Mouse (Mus musculus) MEL (cell line): ENCODE measurements around the gene Atpaf2. TPM values are rescaled to one million over a fixed set of nuclear protein-coding genes. Genes with fewer than 3 reads are reported as not detected.

ENCODE experiments used
- DNase-seq: peaks from one replicate; pipeline ENCODE4 v3.0.0; 2011; ENCODE audit warnings: low read depth, low spot score
- H3K27ac ChIP-seq: 2 replicates; pipeline ENCODE4 v1.5.1; 2012; ENCODE audit warnings: low read depth, mild to moderate bottlenecking, control low read depth, low read length, moderate library complexity; ENCODE audit not compliant: control insufficient read depth
- H3K27me3 ChIP-seq, 2 experiments: fragments of 150-350 bp in 1 of 2; sonication (generic) in 1 of 2; 2 replicates each; pipeline ENCODE4 v1.6.1; 2012; ENCODE audit warnings: low read length in 2 of 2, mild to moderate bottlenecking in 2 of 2, improper control_type of control experiment in 1 of 2, moderate library complexity in 1 of 2; ENCODE audit not compliant: insufficient read depth in 2 of 2, control insufficient read depth in 1 of 2
- H3K36me3 ChIP-seq, 2 experiments: 2 replicates each; pipeline ENCODE4 v1.6.1; 2012 to 2014; ENCODE audit warnings: low read length in 2 of 2, improper control_type of control experiment in 1 of 2, inconsistent platforms in 1 of 2, mild to moderate bottlenecking in 1 of 2; ENCODE audit not compliant: insufficient read depth in 2 of 2, control insufficient read depth in 1 of 2
- H3K4me1 ChIP-seq, 2 experiments: fragments of 150-350 bp in 1 of 2; sonication (generic) in 1 of 2; 2 replicates each; pipeline ENCODE4 v1.6.1; 2012; ENCODE audit warnings: low read length in 2 of 2, improper control_type of control experiment in 1 of 2, mild to moderate bottlenecking in 1 of 2; ENCODE audit not compliant: insufficient read depth in 2 of 2, control insufficient read depth in 1 of 2
- H3K4me3 ChIP-seq, 2 experiments: fragments of 150-350 bp in 1 of 2; sonication (generic) in 1 of 2; 2 replicates each; pipeline ENCODE4 v1.5.1; 2012; ENCODE audit warnings: low read depth in 2 of 2, low read length in 2 of 2, mild to moderate bottlenecking in 2 of 2, moderate library complexity in 2 of 2, control low read depth in 1 of 2, improper control_type of control experiment in 1 of 2; ENCODE audit not compliant: control insufficient read depth in 1 of 2, insufficient read depth in 1 of 2
- H3K79me2 ChIP-seq: 2 replicates; pipeline ENCODE4 v1.6.1; 2012; ENCODE audit warnings: mild to moderate bottlenecking, low read length, moderate library complexity; ENCODE audit not compliant: control insufficient read depth, poor library complexity, insufficient read depth
- H3K9ac ChIP-seq: 2 replicates; pipeline ENCODE4 v1.6.1; 2012; ENCODE audit warnings: low read depth, mild to moderate bottlenecking, control low read depth, low read length, moderate library complexity; ENCODE audit not compliant: control insufficient read depth, poor library complexity, severe bottlenecking
- H3K9me3 ChIP-seq: fragments of 150-350 bp; sonication (generic); replicated peaks from 2 replicates; pipeline ENCODE4 v1.6.1; 2012; ENCODE audit warnings: mild to moderate bottlenecking, low read length, improper control_type of control experiment, moderate library complexity; ENCODE audit not compliant: insufficient read depth
- CHD2 ChIP-seq: IDR thresholded peaks from 2 replicates; pipeline ENCODE4 v1.6.1; 2011; ENCODE audit warnings: low read length, improper control_type of control experiment
- E2F4 ChIP-seq: IDR thresholded peaks from 2 replicates; pipeline ENCODE4 v1.6.1; 2011; ENCODE audit warnings: low read depth, low read length, improper control_type of control experiment, borderline replicate concordance
- EP300 ChIP-seq, 2 experiments: IDR thresholded peaks; 2 replicates each; pipeline ENCODE4 v1.6.1; 2011; ENCODE audit warnings: improper control_type of control experiment in 2 of 2, low read length in 2 of 2, low read depth in 1 of 2, mild to moderate bottlenecking in 1 of 2
- ETS1 ChIP-seq: IDR thresholded peaks from 2 replicates; pipeline ENCODE4 v1.6.1; 2012; ENCODE audit warnings: low read depth, mild to moderate bottlenecking, inconsistent platforms, low read length, improper control_type of control experiment, moderate library complexity
- GABPA ChIP-seq: IDR thresholded peaks from 2 replicates; pipeline ENCODE4 v1.6.1; 2012; ENCODE audit warnings: low read depth, mild to moderate bottlenecking, inconsistent platforms, low read length, improper control_type of control experiment, moderate library complexity
- HCFC1 ChIP-seq: IDR thresholded peaks from 2 replicates; pipeline ENCODE4 v1.6.1; 2012; ENCODE audit warnings: low read depth, mild to moderate bottlenecking, inconsistent platforms, low read length, improper control_type of control experiment, moderate library complexity
- KAT2A ChIP-seq: conservative IDR thresholded peaks from 2 replicates; pipeline ENCODE4 v1.6.1; 2012; ENCODE audit warnings: low read depth, low read length, improper control_type of control experiment, inconsistent platforms
- MAX ChIP-seq: IDR thresholded peaks from 2 replicates; pipeline ENCODE4 v1.6.1; 2011; ENCODE audit warnings: low read length, improper control_type of control experiment
- MYB ChIP-seq: IDR thresholded peaks from 2 replicates; pipeline ENCODE4 v1.6.1; 2011; ENCODE audit warnings: mild to moderate bottlenecking, low read depth, low read length, improper control_type of control experiment
- MYC ChIP-seq: IDR thresholded peaks from 2 replicates; pipeline ENCODE4 v1.6.1; 2011; ENCODE audit warnings: low read depth, mild to moderate bottlenecking, low read length, improper control_type of control experiment, moderate library complexity
- NELFE ChIP-seq: IDR thresholded peaks from 2 replicates; pipeline ENCODE4 v1.6.1; 2011; ENCODE audit warnings: low read depth, low read length, improper control_type of control experiment
- POLR2AphosphoS2 ChIP-seq: IDR thresholded peaks from 2 replicates; pipeline ENCODE4 v1.6.1; 2011; ENCODE audit warnings: low read length, improper control_type of control experiment
- POLR2AphosphoS5 ChIP-seq: IDR thresholded peaks from 2 replicates; pipeline ENCODE4 v1.6.1; 2012; ENCODE audit warnings: low read depth, borderline replicate concordance, mild to moderate bottlenecking, inconsistent platforms, low read length, moderate library complexity, mixed read lengths
- RAD21 ChIP-seq: IDR thresholded peaks from 2 replicates; pipeline ENCODE4 v1.6.1; 2011; ENCODE audit warnings: mild to moderate bottlenecking, low read depth, low read length, improper control_type of control experiment
- TAL1 ChIP-seq: IDR thresholded peaks from 2 replicates; pipeline ENCODE4 v1.6.1; 2012; ENCODE audit warnings: mild to moderate bottlenecking, inconsistent platforms, low read length, moderate library complexity, mixed read lengths
- TCF12 ChIP-seq: IDR thresholded peaks from 2 replicates; pipeline ENCODE4 v1.6.1; 2014; ENCODE audit warnings: low read depth, mild to moderate bottlenecking, inconsistent platforms, low read length, improper control_type of control experiment, moderate library complexity
- USF1 ChIP-seq: IDR thresholded peaks from 2 replicates; pipeline ENCODE4 v1.6.1; 2014; ENCODE audit warnings: low read depth, mild to moderate bottlenecking, inconsistent platforms, low read length, improper control_type of control experiment, moderate library complexity
- USF2 ChIP-seq, 2 experiments: IDR thresholded peaks; 2 replicates each; pipeline ENCODE4 v1.6.1; 2011 to 2012; ENCODE audit warnings: improper control_type of control experiment in 2 of 2, low read length in 2 of 2, borderline replicate concordance in 1 of 2, inconsistent platforms in 1 of 2, low read depth in 1 of 2, mild to moderate bottlenecking in 1 of 2; ENCODE audit not compliant: insufficient read depth in 1 of 2
- ZC3H11A ChIP-seq: IDR thresholded peaks from 2 replicates; pipeline ENCODE4 v1.6.1; 2012; ENCODE audit warnings: low read depth, mild to moderate bottlenecking, inconsistent platforms, low read length, improper control_type of control experiment
- polyA plus RNA-seq, 2 experiments: library from polyadenylated mRNA; stranded (reverse) in 1 of 2; unstranded in 1 of 2; fragments of >175 nt in 1 of 2; fragments of >200 nt in 1 of 2; gene quantifications; 2 replicates each; pipeline versions ENCODE4 v1.2.1 to v1.2.4; 2012; ENCODE audit warnings: low replicate concordance in 2 of 2, low read depth in 1 of 2; ENCODE audit not compliant: insufficient read length in 2 of 2, insufficient read depth in 1 of 2, missing spikeins in 1 of 2
- total RNA-seq: library from RNA; depleted of rRNA; stranded (reverse); fragments of 300-350 nt; gene quantifications from 2 replicates; pipeline ENCODE4 v1.2.3, GENCODE M21; 2012

Gene Atpaf2
- total and polyA plus RNA-seq, 3 experiments: 82.6 to 102 TPM; not detected in 1

- no peaks in the 10 kb centered on the region for H3K36me3 ChIP-seq
- H3K4me1 ChIP-seq: no peaks in the 10 kb centered on the region
- H3K4me3 ChIP-seq: peak overlapping the region in 1 of 2 experiments; percentile 31; a peak in 1 of 4 replicates
- H3K79me2 ChIP-seq: no peaks in the 10 kb centered on the region
- H3K9ac ChIP-seq: no peak overlapping the region
- H3K27me3 ChIP-seq: peaks cover 0 to 5% of the 10 kb centered on the region in 2 experiments; a peak in 3 of 4 replicates
- H3K9me3 ChIP-seq: no peaks in the 10 kb centered on the region
- TF ChIP-seq HCFC1 (no peak), MYC (no peak), E2F4 (no peak), TCF12 (no peak), NELFE (no peak), GABPA (no peak), USF2 (IDR thresholded peaks at IDR 0.05; ENCODE audit: borderline replicate concordance in 1 of 2, insufficient read depth in 1 of 2, low read depth in 1 of 2, low read length in 2 of 2) (0 out of 4 replicates have a peak, but pooled peaks of 1 of the 2 experiments have one; percentile 39), EP300 (IDR thresholded peaks at IDR 0.05; ENCODE audit: low read depth in 1 of 2, low read length in 2 of 2) (no peak), ZC3H11A (no peak), MYB (no peak), TAL1 (no peak), USF1 (peak; percentile 82), ETS1 (no peak), MAX (no peak), RAD21 (no peak)
- no peak overlapping the region for H3K27ac ChIP-seq
- no peak for DNase-seq
Measured at GRCm38 (mm10) chr11:60368909-60369308, 49.3 kb downstream of the Atpaf2 start.

- no peak for DNase-seq
- Histone ChIP-seq H3K27me3 (peaks cover 0 to 5% of the 10 kb centered on the region in 2 experiments), H3K27ac (no peak overlapping the region), H3K9ac (no peak overlapping the region), H3K4me3 (no peak overlapping the region), H3K79me2 (no peaks in the 10 kb centered on the region), H3K4me1 (no peaks in the 10 kb centered on the region), H3K36me3 (no peaks in the 10 kb centered on the region), H3K9me3 (no peaks in the 10 kb centered on the region)
- TF ChIP-seq GABPA (no peak), CHD2 (no peak), TAL1 (no peak), POLR2AphosphoS5 (no peak), KAT2A (no peak), POLR2AphosphoS2 (no peak)
Measured at GRCm38 (mm10) chr11:60367256-60367655, 51.0 kb downstream of the Atpaf2 start.
